Mouse (Mus musculus) brain, embryonic 14.5 days (tissue): ENCODE results near the gene Csdc2. TPM values are rescaled to one million over a fixed set of nuclear protein-coding genes. Genes with fewer than 3 reads are reported as not detected.
A peak's percentile ranks its signal among the peaks of the same experiment; 100 is the strongest.

Source experiments
- DNase-seq: peaks from one replicate; pipeline ENCODE4 v3.0.0-alpha.2; 2011; ENCODE audit warnings: low read depth
- CTCF ChIP-seq: fragments of 200-500 bp; IDR thresholded peaks from 2 replicates; pipeline ENCODE4 v1.5.1; 2012; ENCODE audit warnings: inconsistent platforms, mild to moderate bottlenecking, moderate library complexity, borderline replicate concordance; ENCODE audit not compliant: insufficient read depth, insufficient read length; ENCODE audit errors: extremely low read depth
- POLR2A ChIP-seq: fragments of 200-500 bp; IDR thresholded peaks from 2 replicates; pipeline ENCODE4 v1.6.1; 2012; ENCODE audit warnings: mild to moderate bottlenecking, inconsistent platforms, borderline replicate concordance; ENCODE audit not compliant: poor library complexity, insufficient read depth, insufficient read length, severe bottlenecking; ENCODE audit errors: extremely low read depth
- polyA plus RNA-seq: library from polyadenylated mRNA; depleted of rRNA; stranded (reverse); fragments of >200 nt; gene quantifications from 2 replicates; pipeline ENCODE4 v1.2.3, GENCODE M21; 2012; rRNA removed

The Csdc2 gene
- polyA plus RNA-seq, 1 experiment = 128 TPM

- TF ChIP-seq CTCF (no peak), POLR2A (no peak)
- DNase-seq = no peak
These were observed 51.1 kb downstream of the Csdc2 start, which contains the start of gene Xrcc6 for GRCm38 (mm10) chr15:81987646-81988045. Xrcc6 (plus strand) TSS chr15:81987835.

GRCm38 (mm10) chr15:81989371-81990062, 53.0 kb downstream of the Csdc2 start:
- TF ChIP-seq POLR2A (no peak), CTCF (peak; percentile 88)
- DNase-seq = peak; percentile 95

GRCm38 (mm10) chr15:81990549-81990948, 54.0 kb downstream of the Csdc2 start:
- DNase-seq = no peak
- TF ChIP-seq POLR2A (no peak), CTCF (no peak)

- no peak for DNase-seq
- TF ChIP-seq CTCF = no peak
- no peak for TF ChIP-seq POLR2A
These were observed 57.4 kb downstream of the Csdc2 start for GRCm38 (mm10) chr15:81993992-81994391.

Other genes starting within 250 kb of the Csdc2 start
- 14.8 and 14.9 TPM in 2 replicates for gene Chadl, start 239.5 kb upstream of the Csdc2 start, polyA plus RNA-seq
- 80.6 and 102 TPM in 2 replicates for gene Zc3h7b, start 191.7 kb upstream of the Csdc2 start, polyA plus RNA-seq
- 98.8 and 131 TPM in 2 replicates for gene Rangap1, start 191.2 kb upstream of the Csdc2 start, polyA plus RNA-seq
- gene Tef, start 134.3 kb upstream of the Csdc2 start, polyA plus RNA-seq = 35.5 and 38.0 TPM in 2 replicates
- 15.4 and 15.7 TPM in 2 replicates for gene Tob2, start 78.0 kb upstream of the Csdc2 start, polyA plus RNA-seq
- gene Phf5a, start 64.8 kb upstream of the Csdc2 start, polyA plus RNA-seq = 85.1 and 103 TPM in 2 replicates
- gene Aco2, start 64.5 kb upstream of the Csdc2 start, polyA plus RNA-seq = 262 and 283 TPM in 2 replicates
- 30.8 and 34.4 TPM in 2 replicates for gene Polr3h, start 10.5 kb upstream of the Csdc2 start, polyA plus RNA-seq
- 75.6 and 78.9 TPM in 2 replicates for gene Pmm1, start 24.2 kb downstream of the Csdc2 start, polyA plus RNA-seq
- not detected in 2 replicates for gene 1700029P11Rik, start 43.8 kb downstream of the Csdc2 start, polyA plus RNA-seq
- gene Xrcc6, start 51.1 kb downstream of the Csdc2 start, polyA plus RNA-seq = 22.5 and 27.6 TPM in 2 replicates
- 44.4 and 50.1 TPM in 2 replicates for gene Desi1, start 97.1 kb downstream of the Csdc2 start, polyA plus RNA-seq
- gene Snu13, start 110.8 kb downstream of the Csdc2 start, polyA plus RNA-seq = 143 and 191 TPM in 2 replicates
- 0.01 TPM in 1 of 2 replicates, not detected in the other for gene 4930407I10Rik, start 122.4 kb downstream of the Csdc2 start, polyA plus RNA-seq
- 0.07 and 0.10 TPM in 2 replicates for gene Mei1, start 133.2 kb downstream of the Csdc2 start, polyA plus RNA-seq
- 15.2 and 22.5 TPM in 2 replicates for gene Ccdc134, start 191.2 kb downstream of the Csdc2 start, polyA plus RNA-seq
- 196 and 230 TPM in 2 replicates for gene Srebf2, start 210.4 kb downstream of the Csdc2 start, polyA plus RNA-seq